Mouse (Mus musculus) forebrain, embryonic 12.5 days (tissue): ENCODE data around the gene Ndufs4. TPM values are rescaled to one million over a fixed set of nuclear protein-coding genes. Genes with fewer than 3 reads are reported as not detected.
"Not testable (repeated sequence)": the region's sequence is repeated elsewhere in the genome, so short reads cannot be mapped to it uniquely, and the experiment has no call there.

Source experiments
- ATAC-seq: fragments of 200-750 bp; cut with Nextera tagmentation; 2 replicates; pipeline ENCODE4 v1.8.0; 2017; ENCODE audit warnings: moderate TSS enrichment; ENCODE audit not compliant: low FRiP score
- H3K27ac ChIP-seq: fragments of 300-500 bp; sonication (generic); 2 replicates; pipeline ENCODE4 v1.5.1; 2016; ENCODE audit warnings: mild to moderate bottlenecking
- H3K27me3 ChIP-seq: fragments of 300-500 bp; sonication (generic); 2 replicates; pipeline ENCODE4 v1.6.1; 2016; ENCODE audit warnings: mild to moderate bottlenecking
- H3K36me3 ChIP-seq: fragments of 300-500 bp; sonication (generic); replicated peaks from 2 replicates; pipeline ENCODE4 v1.6.1; 2016; ENCODE audit warnings: mild to moderate bottlenecking
- H3K4me1 ChIP-seq: fragments of 300-500 bp; sonication (generic); 2 replicates; pipeline ENCODE4 v1.6.1; 2016
- H3K4me2 ChIP-seq: fragments of 300-500 bp; sonication (generic); 2 replicates; pipeline ENCODE4 v1.6.1; 2016; ENCODE audit warnings: mild to moderate bottlenecking, moderate library complexity
- H3K4me3 ChIP-seq: fragments of 300-500 bp; sonication (generic); replicated peaks from 2 replicates; pipeline ENCODE4 v1.5.1; 2016; ENCODE audit warnings: mild to moderate bottlenecking
- H3K9ac ChIP-seq: fragments of 300-500 bp; sonication (generic); 2 replicates; pipeline ENCODE4 v1.6.1; 2016; ENCODE audit warnings: mild to moderate bottlenecking
- H3K9me3 ChIP-seq: fragments of 300-500 bp; sonication (generic); 2 replicates; pipeline ENCODE4 v1.6.1; 2016
- WGBS: fragments of 180-500 bp; shearing (Covaris S2); methylation state at CpG from one replicate; pipeline ENCODE4 v1.1.7; 2016; 5-methylcytosine and 5-hydroxymethylcytosine counted together
- polyA plus RNA-seq: library from polyadenylated mRNA; unstranded; fragments of >200 nt; fragmentation: Nextera tagmentation; extraction: Ambion mirVana; gene quantifications from 2 replicates; pipeline ENCODE4 v1.2.1, GENCODE M21; 2016

The Ndufs4 gene
- polyA plus RNA-seq, 1 experiment from 2014 or later = 317 TPM

DNA sequence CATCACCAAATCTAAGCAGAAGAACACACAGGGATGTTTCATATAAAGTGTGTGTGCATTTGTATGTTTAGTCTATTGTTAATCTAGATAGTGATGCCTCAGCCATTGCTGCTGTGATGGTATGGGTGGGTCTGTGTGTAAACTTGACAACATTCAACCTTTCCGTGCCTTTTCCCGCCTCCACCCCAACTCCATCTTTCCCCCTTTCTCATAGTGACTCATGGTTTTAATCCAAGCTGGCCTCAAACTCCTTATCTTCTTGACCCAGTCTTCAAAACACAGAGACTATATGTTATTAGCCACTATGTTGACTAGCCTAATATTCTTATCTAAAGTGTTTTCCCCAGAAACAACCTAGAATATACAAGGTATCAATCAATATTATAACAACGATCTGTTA is 72.7 kb downstream of the Ndufs4 start:
- 94% methylated on average over 3 of the region's 3 CpGs for WGBS
- ATAC-seq = no peak
- Histone ChIP-seq H3K4me1 (peaks cover 6% of the 10 kb centered on the region), H3K27me3 (no peaks in the 10 kb centered on the region), H3K9me3 (no peaks in the 10 kb centered on the region), H3K9ac (no peak overlapping the region), H3K4me2 (no peak overlapping the region), H3K4me3 (no peak overlapping the region), H3K36me3 (peaks cover 3% of the 10 kb centered on the region), H3K27ac (no peak overlapping the region)

DNA sequence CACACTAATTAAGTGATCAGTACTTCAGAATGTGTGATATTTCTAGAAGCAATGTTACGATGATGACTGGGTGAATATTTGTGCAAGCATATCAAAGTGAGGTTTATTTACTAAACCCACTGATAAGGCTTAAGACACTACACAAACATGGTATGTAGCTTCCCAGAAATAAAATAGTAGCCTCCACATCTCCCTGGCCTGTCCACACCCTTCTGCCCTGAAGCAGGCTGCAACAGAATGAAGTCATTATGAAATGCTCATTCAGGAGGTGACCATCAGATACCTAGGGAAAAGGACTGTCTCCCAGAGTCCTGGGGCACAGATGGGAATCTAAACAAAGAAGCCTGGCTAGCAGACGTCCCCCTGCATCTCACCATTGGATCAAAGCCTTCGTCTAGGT is 73.1 kb downstream of the Ndufs4 start:
- no peak overlapping the region for H3K27ac ChIP-seq
- WGBS = 93% methylated on average over 3 of the region's 3 CpGs
- peaks cover 4% of the 10 kb centered on the region for H3K4me1 ChIP-seq
- H3K27me3 ChIP-seq = no peaks in the 10 kb centered on the region
- H3K4me3 ChIP-seq = no peak overlapping the region
- no peak overlapping the region for H3K4me2 ChIP-seq
- ATAC-seq = no peak
- peaks cover 3% of the 10 kb centered on the region for H3K36me3 ChIP-seq
- no peaks in the 10 kb centered on the region for H3K9me3 ChIP-seq
- no peak overlapping the region for H3K9ac ChIP-seq

DNA sequence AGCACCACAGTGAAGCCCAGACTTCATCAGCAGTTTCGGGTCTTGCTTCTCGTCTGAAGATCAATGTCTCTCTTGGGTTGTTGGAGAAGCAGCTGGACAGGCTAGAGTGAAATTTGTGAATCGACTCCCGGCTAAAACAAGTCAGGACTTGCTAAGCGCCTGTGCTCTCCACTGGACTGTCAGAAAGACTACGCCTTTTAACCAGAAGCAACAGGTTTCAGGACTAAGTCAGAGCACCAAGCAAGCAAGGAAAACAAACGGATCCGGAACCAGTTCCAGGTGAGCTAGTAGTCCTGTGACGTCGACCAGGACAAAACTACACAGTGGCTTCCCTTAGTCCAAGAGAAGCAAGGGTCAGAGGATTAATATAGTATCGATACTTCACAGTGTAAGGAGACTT is 77.5 kb downstream of the Ndufs4 start:
- Histone ChIP-seq H3K9me3 (no peaks in the 10 kb centered on the region), H3K9ac (no peak overlapping the region), H3K4me3 (no peak overlapping the region), H3K4me2 (no peak overlapping the region), H3K4me1 (no peaks in the 10 kb centered on the region), H3K27me3 (no peaks in the 10 kb centered on the region), H3K36me3 (peaks cover 3% of the 10 kb centered on the region), H3K27ac (no peak overlapping the region)
- no peak for ATAC-seq
- WGBS = 96% methylated on average over 11 of the region's 11 CpGs

DNA sequence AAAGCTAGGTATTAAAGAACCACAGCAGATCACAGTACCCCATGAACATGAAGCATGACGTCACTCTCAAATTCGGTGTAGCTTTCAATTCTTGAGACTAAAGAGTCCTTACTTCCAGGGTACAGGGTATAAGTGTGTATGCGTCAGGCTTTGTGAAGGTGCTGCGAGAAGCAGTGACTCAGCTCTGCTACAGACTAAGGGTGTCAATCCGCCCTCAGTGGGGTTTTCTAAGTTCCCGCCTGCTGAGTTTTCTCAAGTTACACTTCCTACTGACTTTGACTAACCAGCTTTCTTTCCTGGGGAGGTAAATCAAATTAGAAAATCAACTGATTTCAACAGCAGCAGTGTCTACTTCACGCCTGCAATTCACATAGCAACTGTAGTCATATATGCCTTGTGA is 83.4 kb downstream of the Ndufs4 start:
- Histone ChIP-seq H3K9me3 (no peaks in the 10 kb centered on the region), H3K36me3 (0 out of 2 replicates have a peak, but pooled peaks cover 5% of the 10 kb centered on the region), H3K27me3 (no peaks in the 10 kb centered on the region), H3K4me1 (no peaks in the 10 kb centered on the region), H3K27ac (no peak overlapping the region), H3K9ac (no peak overlapping the region), H3K4me3 (no peak overlapping the region), H3K4me2 (no peak overlapping the region)
- 88% methylated on average over 7 of the region's 7 CpGs for WGBS
- no peak for ATAC-seq

DNA sequence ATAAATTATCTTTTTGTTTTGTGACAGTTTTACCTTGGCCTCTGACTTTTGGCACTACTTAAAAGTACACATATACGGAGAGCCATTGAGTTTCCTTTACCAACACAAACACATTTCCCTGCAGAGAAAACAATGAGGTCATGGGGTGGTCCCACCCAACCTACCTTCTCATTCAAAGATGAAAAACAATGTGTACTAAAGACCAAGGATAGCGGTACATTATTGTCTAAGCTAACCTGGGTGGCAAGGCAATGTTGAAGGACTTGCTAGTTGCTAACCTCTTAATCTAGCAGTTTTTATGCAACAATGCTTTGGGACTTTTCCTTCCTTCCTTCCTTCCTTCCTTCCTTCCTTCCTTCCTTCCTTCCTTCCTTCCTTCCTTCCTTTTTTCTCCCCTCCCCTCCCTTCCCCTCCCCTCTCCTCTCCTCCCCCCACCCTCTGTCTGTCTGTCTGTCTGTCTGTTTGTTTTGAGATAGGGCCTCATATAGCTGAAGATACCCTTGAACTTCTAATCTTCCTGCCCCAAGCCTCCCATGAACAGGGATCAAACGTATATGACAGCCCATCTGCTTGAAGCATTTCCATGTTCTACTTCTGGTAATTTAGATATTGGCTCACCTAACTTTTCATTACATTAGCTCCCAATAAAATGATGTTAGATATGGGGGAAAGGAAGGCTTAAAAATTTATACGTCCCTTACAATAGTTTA is 84.4 kb downstream of the Ndufs4 start:
- Histone ChIP-seq H3K27ac (no peak overlapping the region), H3K9me3 (no peaks in the 10 kb centered on the region), H3K4me3 (no peak overlapping the region), H3K4me1 (no peaks in the 10 kb centered on the region), H3K9ac (no peak overlapping the region), H3K4me2 (no peak overlapping the region), H3K27me3 (no peaks in the 10 kb centered on the region), H3K36me3 (0 out of 2 replicates have a peak, but pooled peaks cover 8% of the 10 kb centered on the region)
- WGBS = 89% methylated on average over 4 of the region's 4 CpGs
- ATAC-seq = no peak

DNA sequence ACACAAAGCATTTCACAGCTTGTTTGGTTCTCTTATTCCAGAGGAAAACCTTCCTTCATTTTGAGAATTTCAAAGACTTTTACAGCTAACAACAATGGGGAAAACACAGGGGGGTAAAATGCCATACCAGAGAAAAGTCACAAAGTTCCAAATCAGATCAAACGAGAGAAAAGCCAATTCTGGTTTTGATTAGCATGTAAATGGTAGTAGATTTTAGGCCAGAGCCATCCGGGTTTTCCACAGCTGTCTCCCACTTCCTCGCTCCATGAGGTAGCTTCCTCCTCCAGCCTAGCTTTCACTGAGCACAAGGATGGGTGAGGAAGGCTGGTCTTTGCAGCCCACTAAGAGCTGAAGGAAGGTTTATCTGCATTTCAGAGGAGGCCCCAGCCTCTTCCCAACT is 90.3 kb downstream of the Ndufs4 start:
- no peak overlapping the region for H3K4me3 ChIP-seq
- WGBS = 54% methylated on average over 3 of the region's 3 CpGs
- H3K9ac ChIP-seq = no peak overlapping the region
- H3K36me3 ChIP-seq = peaks cover 11% of the 10 kb centered on the region; the same call in 1 of the 2 replicates
- ATAC-seq = no peak
- no peak overlapping the region for H3K4me2 ChIP-seq
- H3K27ac ChIP-seq = no peak overlapping the region
- H3K9me3 ChIP-seq = no peaks in the 10 kb centered on the region
- H3K27me3 ChIP-seq = no peaks in the 10 kb centered on the region
- no peaks in the 10 kb centered on the region for H3K4me1 ChIP-seq

DNA sequence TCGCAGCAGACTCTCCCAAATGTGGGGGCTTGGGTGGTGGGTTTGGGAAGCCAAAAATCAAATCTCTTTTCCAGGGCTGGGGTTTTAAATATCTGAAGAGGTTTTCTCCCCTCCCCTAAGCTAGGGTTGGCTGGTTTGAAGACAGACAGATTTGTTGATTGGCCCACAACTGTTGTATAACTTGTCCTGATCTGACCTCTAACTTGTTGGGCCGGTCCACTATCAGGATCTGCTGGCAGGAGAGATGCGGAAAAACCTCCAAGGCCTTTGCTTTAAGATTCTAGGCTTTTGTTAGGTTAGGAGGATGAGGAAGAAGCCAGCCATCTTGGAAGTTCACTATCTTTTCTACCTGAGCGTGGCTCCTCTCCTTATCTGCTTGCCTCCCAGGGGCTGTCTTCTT is 91.5 kb downstream of the Ndufs4 start:
- WGBS = 90% methylated on average over 4 of the region's 4 CpGs
- Histone ChIP-seq H3K27ac (no peak overlapping the region), H3K9ac (no peak overlapping the region), H3K27me3 (no peaks in the 10 kb centered on the region), H3K4me2 (no peak overlapping the region), H3K4me3 (no peak overlapping the region), H3K9me3 (no peaks in the 10 kb centered on the region), H3K4me1 (no peaks in the 10 kb centered on the region), H3K36me3 (peaks cover 7% of the 10 kb centered on the region; the same call in 1 of the 2 replicates)
- no peak for ATAC-seq

DNA sequence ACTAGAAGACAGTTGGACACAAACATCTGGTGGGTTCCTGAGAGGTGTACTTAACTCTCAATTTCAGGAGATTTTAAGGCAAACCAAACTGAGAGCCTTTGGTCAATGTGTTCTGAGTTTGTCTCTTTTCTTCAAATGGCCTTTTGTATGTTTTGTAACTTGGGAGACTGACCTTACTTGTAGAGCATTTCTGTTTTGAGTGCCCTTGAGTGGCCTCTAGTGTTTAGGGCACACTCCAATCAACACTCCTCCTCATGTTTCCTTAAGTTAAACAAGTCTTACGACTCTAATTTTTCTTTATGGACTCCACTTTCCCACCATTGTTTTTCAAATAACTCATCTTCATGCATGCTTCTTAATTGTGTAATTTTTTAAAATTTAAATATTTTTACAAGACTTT is 98.6 kb downstream of the Ndufs4 start:
- Histone ChIP-seq H3K4me3 (no peak overlapping the region), H3K36me3 (peaks cover 23% of the 10 kb centered on the region), H3K27ac (no peak overlapping the region), H3K4me2 (no peak overlapping the region), H3K9me3 (no peaks in the 10 kb centered on the region), H3K27me3 (no peaks in the 10 kb centered on the region), H3K4me1 (no peaks in the 10 kb centered on the region), H3K9ac (no peak overlapping the region)
- no peak for ATAC-seq
- WGBS = 90% methylated on average over 1 of the region's 1 CpGs

DNA sequence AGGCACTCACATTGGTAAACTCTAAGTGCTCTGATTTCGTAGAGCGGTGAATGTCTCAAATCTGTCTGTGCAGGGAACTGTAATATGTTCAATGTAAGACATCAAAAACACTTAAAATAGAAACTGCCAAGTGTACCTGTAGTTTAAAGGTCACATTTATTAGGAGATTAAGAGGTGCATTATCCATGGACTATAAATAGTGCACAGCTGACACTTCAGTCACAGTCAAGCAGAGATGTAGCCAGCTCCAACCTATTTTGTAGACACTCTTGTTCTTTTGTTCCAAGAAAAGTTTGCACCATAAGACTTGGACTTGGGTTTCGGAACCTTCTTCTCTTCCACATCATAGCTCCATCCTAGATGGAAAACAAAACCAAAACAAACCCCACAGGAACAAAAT is 99.5 kb downstream of the Ndufs4 start:
- WGBS = 96% methylated on average over 3 of the region's 3 CpGs
- peaks cover 30% of the 10 kb centered on the region for H3K36me3 ChIP-seq
- no peaks in the 10 kb centered on the region for H3K27me3 ChIP-seq
- no peak overlapping the region for H3K4me2 ChIP-seq
- no peaks in the 10 kb centered on the region for H3K9me3 ChIP-seq
- no peak overlapping the region for H3K4me3 ChIP-seq
- no peak overlapping the region for H3K27ac ChIP-seq
- H3K4me1 ChIP-seq = no peaks in the 10 kb centered on the region
- ATAC-seq = no peak
- no peak overlapping the region for H3K9ac ChIP-seq

DNA sequence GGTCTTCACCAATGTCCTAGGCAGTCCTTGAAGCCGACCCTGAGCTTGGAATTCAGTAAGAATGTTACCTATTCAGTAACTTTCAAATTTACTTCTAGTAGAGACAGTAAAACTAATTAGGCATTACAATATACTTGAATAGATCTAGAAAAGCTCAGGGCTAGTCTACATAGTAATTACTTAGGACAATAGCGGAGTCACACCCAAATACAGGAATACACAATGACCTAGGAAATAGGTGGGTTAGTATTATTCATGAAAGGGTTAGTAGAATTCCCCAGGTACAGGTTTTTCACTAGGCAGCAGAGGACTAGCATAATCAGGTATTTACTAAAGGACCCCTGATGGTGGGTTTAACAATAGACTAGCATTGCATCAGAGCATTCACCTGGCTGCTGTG is 109.4 kb downstream of the Ndufs4 start:
- H3K9me3 ChIP-seq, H3K9ac ChIP-seq, H3K4me2 ChIP-seq, H3K27me3 ChIP-seq, H3K27ac ChIP-seq, H3K4me3 ChIP-seq, ATAC-seq, H3K4me1 ChIP-seq: not testable (repeated sequence)
- WGBS = 94% methylated on average over 2 of the region's 2 CpGs
- peaks cover 13% of the 10 kb centered on the region for H3K36me3 ChIP-seq

DNA sequence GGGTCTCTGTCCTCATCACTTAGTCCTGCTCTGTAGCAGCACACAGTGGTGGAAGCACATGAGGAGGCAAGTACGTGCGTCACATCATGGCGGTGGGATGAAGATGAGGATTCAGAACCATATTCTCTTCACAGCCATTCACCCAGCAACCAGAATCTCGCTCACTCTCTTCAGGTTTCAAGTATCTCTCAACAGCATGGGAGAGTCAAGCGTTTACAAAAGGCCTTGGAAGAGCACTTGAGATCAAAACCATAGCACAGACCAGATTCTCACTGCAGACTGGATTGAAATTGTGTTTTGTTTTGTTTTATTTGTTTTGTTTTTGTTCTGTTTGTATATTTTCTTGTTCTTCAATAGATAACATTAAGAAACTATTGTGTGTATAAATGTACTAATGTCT is 110.8 kb downstream of the Ndufs4 start:
- 86% methylated on average over 5 of the region's 5 CpGs for WGBS
- ATAC-seq = no peak
- H3K27me3 ChIP-seq = no peaks in the 10 kb centered on the region

DNA sequence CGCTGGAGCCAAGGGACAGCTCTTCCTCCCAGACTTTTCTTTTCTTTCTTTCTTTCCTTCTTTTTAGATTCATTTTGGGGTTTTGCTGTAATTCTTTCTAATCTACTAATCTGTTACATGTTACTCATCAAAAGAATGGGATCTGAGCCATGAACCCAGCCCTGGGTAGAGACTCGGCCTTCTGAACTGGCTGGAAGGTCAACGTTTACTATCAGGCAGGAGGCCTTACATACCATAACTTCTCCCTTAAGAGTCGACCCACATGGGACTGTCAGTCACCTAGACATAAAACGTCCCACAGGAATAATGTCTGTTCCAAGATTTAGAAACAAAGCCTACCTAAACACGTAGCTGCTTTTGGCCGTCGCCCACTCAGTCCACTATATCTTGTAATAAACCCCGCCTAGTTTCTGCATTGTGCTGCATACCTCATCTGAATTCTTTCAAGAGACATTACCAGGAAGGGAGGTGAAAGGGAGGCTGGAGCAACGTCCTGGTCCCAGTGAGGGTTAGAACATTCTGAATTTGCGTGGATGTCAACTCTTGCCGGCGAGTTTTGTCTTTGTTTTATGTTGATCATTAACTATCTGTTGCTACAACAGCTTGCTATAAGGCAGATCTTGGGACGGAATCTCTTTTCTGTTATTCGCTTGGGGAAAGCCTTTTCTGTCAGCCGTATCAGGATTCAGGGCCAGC is 116.5 kb downstream of the Ndufs4 start:
- no peak overlapping the region for H3K4me2 ChIP-seq
- no peak for ATAC-seq
- H3K36me3 ChIP-seq = no peaks in the 10 kb centered on the region
- H3K4me3 ChIP-seq = no peak overlapping the region
- 87% methylated on average over 16 of the region's 16 CpGs for WGBS
- no peak overlapping the region for H3K9ac ChIP-seq
- H3K9me3 ChIP-seq = no peaks in the 10 kb centered on the region
- H3K27ac ChIP-seq = no peak overlapping the region
- H3K4me1 ChIP-seq = no peaks in the 10 kb centered on the region
- H3K27me3 ChIP-seq = no peaks in the 10 kb centered on the region

More for the DNA sequence above, 110.8 kb downstream of the Ndufs4 start:
- no peak overlapping the region for H3K27ac ChIP-seq
- peaks cover under 1% of the 10 kb centered on the region; the same call in 1 of the 2 replicates for H3K36me3 ChIP-seq
- H3K4me2 ChIP-seq = no peak overlapping the region
- no peak overlapping the region for H3K9ac ChIP-seq
- H3K4me1 ChIP-seq = no peaks in the 10 kb centered on the region
- H3K9me3 ChIP-seq = no peaks in the 10 kb centered on the region
- no peak overlapping the region for H3K4me3 ChIP-seq

DNA sequence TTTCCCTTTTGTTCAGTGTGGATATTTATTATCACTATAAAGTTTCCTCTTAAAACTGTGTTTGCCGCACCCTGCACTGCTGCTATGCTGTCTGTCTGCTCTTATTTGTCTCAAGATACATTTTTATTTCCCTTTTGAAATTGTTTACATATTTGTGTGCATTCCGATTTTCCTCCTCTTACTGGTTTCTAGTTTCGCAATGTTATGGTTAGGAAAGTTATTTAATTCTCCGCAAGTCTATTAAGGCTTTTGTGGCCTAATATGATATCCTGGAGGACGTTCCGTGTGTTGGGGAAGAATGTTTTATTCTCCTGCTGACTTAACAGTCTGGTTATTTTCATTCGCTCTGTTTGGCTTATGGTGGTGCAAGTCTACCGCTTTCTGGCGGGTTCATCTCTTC is 120.3 kb downstream of the Ndufs4 start:
- H3K27ac ChIP-seq = no peak overlapping the region
- no peaks in the 10 kb centered on the region for H3K9me3 ChIP-seq
- H3K36me3 ChIP-seq = no peaks in the 10 kb centered on the region
- H3K9ac ChIP-seq = no peak overlapping the region
- H3K4me2 ChIP-seq = no peak overlapping the region
- no peaks in the 10 kb centered on the region for H3K4me1 ChIP-seq
- WGBS = 94% methylated on average over 9 of the region's 9 CpGs
- no peak for ATAC-seq
- no peaks in the 10 kb centered on the region for H3K27me3 ChIP-seq
- no peak overlapping the region for H3K4me3 ChIP-seq
